Mouse (Mus musculus) cerebellum, adult 8-10 months (tissue): ENCODE results near the gene Zbtb22.
"Not testable (repeated sequence)": the region's sequence is repeated elsewhere in the genome, so short reads cannot be mapped to it uniquely, and the experiment has no call there.

Experiments
- DNase-seq: peaks from one replicate; pipeline ENCODE4 v3.0.0; 2022

The Zbtb22 gene

GRCm38 (mm10) chr17:33904835-33905234, 10.9 kb upstream of the Zbtb22 start, which contains the start of gene Platr17:
TSS of gene Platr17 (plus strand) at chr17:33905135.
- DNase-seq: not testable (repeated sequence)

DNA sequence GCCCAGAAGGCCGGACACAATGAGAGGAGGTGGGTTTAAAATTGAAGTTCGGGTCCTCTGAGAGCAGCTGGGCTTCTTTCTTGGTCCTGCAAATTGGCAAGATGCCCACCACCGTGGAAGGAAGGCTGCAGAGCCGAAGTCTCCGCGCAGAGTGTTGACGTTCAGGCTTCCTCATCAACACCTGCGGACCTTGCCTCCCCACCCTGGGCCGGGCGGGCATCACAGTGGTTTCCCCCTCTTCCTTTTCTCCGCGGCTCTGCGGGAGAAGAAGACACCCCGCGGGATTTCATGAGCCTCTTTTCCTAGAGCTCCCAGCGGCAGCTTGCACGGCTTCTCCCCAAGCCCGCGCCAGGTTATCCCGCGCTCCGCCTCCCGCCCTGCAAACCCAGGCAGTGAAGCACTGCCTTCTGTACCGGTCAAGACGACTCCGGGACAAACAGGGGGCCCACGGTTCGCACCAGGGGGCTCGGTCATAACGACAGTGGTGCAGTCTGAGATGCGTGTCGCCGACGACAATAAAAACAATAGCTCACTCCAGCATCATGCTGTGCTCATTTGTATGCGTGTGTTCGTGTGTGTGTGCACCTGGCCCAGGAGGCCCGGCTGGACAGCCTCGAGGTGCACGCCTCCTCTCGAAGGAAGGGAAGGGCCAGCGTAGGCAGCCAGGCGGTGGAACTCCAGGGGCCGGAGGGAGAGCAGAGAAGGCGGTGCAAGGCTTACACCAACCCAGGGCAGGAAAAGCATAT, 7.2 kb upstream of the Zbtb22 start:
- peak; percentile 70 for DNase-seq

GRCm38 (mm10) chr17:33909077-33909868, 6.4 kb upstream of the Zbtb22 start, which contains the start of gene Daxx:
TSS of gene Daxx (plus strand) at chr17:33909414.
- peak; percentile 98 for DNase-seq

- DNase-seq: peak; percentile 36
These were observed 5.8 kb upstream of the Zbtb22 start for GRCm38 (mm10) chr17:33909869-33910250.

DNA sequence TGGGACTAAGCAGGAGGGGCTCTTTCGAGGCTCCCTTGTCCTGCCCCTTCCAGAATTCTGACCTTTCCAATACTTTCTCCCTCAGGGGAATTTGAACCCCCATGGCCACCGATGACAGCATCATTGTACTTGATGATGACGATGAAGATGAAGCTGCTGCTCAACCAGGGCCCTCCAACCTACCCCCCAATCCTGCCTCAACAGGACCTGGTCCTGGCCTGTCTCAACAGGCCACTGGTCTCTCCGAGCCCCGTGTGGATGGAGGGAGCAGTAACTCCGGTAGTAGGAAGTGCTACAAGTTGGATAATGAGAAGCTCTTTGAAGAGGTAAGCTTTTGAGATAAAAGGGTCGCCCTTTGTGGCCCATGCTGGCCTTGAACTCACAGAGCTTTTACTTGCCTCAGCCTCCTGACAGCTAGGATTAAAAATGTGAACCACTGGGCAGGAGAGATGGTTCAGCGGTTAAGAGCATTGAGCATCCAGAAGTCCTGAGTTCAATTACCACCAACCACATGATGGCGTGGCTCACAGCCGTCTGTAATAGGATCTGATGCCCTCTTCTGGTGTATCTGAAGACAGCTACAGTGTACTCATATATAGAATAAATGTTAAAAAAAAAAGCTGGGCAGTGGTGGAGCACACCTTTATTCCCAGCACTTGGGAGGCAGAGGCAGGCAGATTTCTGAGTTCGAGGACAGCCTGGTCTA, 5.2 kb upstream of the Zbtb22 start:
- peak; percentile 21 for DNase-seq

DNA sequence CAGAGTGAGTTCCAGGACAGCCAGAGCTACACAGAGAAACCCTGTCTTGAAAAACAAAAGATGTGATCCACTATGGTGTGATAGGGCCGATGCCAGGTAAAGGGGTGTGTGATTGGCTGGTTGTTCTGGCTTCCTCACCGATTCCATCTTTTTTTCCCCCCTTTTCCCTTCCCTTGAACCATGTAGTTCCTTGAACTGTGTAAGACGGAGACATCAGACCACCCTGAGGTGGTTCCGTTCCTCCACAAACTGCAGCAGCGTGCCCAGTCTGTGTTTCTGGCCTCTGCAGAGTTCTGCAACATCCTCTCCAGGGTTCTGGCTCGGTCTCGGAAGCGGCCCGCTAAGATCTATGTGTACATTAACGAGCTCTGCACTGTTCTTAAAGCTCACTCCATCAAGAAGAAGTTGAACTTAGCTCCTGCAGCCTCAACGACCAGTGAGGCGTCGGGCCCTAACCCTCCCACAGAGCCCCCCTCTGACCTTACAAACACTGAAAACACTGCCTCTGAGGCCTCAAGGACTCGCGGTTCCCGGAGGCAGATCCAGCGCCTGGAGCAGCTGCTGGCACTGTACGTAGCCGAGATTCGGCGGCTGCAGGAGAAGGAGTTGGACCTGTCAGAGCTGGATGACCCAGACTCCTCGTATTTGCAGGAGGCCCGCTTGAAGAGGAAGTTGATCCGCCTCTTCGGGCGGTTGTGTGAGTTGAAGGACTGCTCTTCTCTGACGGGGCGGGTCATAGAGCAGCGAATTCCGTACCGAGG, 4.5 kb upstream of the Zbtb22 start:
- peak; percentile 29 for DNase-seq

GRCm38 (mm10) chr17:33911813-33912414, 3.8 kb upstream of the Zbtb22 start:
- peak; percentile 27 for DNase-seq

DNA sequence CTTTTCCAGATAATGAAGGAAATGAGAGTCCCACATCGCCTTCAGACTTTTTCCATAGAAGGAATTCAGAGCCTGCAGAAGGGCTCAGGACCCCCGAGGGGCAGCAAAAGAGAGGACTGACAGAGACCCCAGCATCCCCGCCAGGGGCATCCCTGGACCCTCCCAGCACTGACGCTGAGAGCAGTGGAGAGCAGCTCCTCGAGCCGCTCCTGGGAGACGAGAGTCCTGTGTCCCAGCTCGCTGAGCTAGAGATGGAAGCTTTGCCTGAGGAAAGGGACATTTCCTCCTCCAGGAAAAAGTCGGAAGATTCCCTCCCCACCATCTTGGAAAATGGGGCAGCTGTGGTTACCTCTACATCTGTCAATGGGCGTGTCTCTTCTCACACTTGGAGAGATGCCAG, 2.4 kb upstream of the Zbtb22 start:
- DNase-seq: peak; percentile 24

DNA sequence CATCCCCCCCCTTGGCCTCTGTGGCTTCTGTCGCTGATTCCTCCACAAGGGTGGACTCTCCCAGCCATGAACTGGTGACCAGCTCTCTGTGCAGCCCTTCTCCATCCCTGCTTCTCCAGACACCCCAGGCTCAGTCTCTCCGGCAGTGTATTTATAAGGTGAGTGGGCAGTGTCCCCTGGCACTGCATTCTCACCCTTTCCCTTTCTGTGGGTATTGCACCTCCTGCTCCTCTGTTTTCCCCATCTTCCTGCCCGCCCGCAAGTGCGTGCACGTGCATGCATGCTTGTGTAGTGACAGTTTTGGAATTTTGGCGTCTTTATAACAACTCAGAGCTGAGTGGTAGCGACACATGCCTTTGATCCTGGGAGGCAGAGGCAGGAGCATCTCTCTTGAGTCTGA, 1.8 kb upstream of the Zbtb22 start:
- peak; percentile 23 for DNase-seq

GRCm38 (mm10) chr17:33914969-33915391, 724 bp upstream of the Zbtb22 start:
- peak; percentile 44 for DNase-seq

DNA sequence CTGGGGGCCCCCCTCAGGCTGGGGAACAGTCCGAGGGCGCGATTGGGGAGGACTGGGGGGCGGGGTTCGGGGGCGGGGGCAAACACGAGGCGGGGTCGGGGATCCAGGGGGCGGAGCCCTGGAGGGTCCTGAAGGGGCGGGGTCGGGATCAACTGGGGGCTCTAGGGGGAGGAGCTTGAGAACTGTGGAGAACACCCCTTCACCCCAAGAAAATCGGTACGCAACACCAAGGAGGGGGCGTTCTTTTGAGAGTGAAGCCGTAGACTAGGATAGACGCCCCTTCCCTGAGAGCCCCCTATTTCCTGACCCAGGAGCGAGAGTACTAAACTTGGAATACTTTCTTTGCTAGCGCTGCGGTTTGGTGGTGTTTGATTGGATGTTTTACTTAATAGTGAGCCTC, 590 bp downstream of the Zbtb22 start:
- peak; percentile 56 for DNase-seq

GRCm38 (mm10) chr17:33916847-33917655, 1.3 kb downstream of the Zbtb22 start:
- DNase-seq: peak; percentile 39

- no peak for DNase-seq
These were observed 2.1 kb downstream of the Zbtb22 start for GRCm38 (mm10) chr17:33917656-33918292.

GRCm38 (mm10) chr17:33918293-33919203, 2.8 kb downstream of the Zbtb22 start:
- DNase-seq: peak; percentile 40

DNA sequence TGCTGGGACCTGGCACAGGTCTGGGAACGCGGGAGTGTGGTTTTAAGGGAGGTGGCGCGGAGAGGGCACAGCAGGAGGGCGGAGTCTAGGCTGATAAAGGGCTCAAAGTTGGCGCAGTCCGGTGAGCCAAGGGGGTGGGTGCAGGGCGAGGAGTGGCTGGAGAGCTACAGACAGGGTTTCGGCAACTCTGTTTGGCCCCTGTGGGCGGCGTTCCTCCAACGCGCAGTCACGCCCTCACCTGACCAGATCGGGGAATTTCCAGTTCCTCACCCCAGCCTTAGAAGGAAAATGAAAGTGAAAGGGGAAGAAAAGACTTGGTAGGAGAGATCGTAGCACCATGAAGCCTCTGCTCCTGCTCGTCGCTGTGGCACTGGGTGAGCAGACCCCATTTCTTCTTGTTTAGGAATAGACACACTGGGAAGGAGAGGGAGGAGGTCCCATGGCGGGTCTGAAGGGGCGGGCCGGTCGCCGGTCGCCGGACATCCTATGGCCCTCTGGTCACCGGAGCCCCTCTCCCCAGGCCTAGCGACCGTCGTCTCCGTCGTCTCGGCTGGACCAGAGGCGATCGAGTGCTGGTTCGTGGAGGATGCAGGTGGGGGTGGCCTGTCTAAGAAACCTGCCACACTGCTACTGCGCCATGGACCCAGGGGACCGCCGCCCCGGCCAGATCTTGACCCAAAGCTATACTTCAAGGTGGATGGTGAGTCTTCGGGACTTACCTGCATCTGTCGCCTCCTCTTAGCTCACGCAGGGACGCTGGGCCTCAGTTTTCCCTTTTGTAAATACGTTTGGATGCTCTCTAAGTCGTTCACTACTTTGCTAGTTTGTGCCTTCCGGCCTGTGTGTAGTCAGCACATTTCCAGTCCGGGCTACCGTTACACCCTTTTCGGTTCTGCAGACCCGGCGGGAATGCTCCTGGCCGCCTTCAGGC, 3.9 kb downstream of the Zbtb22 start:
- peak; percentile 67 for DNase-seq

DNA sequence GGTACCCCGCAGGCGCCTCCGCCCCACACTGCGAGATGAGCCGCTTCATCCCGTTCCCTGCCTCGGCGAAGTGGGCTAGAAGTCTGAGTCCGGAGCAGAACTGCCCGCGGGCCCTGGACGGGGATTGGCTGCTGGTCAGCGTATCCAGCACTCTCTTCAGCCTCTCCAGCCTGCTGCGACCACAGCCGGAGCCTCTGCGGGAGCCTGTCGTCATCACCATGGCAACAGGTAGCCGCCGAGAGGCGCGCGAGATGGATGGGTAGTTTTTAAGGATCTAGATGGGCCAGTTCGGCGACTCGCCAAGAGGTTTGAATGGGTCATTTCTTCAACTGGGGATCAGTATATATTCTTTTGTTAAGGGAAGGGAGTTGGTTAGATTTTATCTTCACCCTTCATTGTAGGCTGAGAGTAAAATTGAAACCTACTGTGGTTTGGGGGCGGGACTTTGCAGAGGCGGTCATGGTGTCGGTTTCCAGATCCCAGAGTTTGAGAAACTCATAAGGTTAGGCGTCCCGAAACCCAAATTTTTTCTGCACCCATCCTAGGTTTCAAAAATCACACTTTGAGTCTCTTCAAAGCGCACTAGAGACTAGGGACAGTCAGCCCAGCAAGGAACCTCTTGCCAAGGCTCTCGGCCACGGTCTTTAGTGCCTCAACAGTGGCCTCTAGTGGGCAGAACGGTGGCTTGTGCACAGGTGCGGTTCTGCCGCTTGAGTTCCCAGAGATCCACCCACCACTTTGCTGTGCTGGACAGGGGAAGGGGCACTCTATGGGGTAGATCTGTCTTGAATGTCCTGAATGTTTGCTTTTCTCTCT, 4.8 kb downstream of the Zbtb22 start:
- peak; percentile 88 for DNase-seq

GRCm38 (mm10) chr17:33921361-33921760, 5.7 kb downstream of the Zbtb22 start:
- DNase-seq: no peak
